Mouse (Mus musculus) gastrocnemius, postnatal 4 days (tissue): ENCODE data around the gene Prlh. TPM values are rescaled to one million over a fixed set of nuclear protein-coding genes. Genes with fewer than 3 reads are reported as not detected.

Experiments
- DNase-seq, 2 experiments: peaks; one replicate each; pipeline ENCODE4 v3.0.0; 2021 to 2022; ENCODE audit warnings: low spot score in 2 of 2, mixed read lengths in 2 of 2
- total RNA-seq, 2 experiments: library from RNA; stranded (reverse); gene quantifications; 2 replicates each; pipeline ENCODE4 v1.2.3; 2021

Prlh gene
- total RNA-seq, 2 experiments from 2014 or later: not detected

DNA sequence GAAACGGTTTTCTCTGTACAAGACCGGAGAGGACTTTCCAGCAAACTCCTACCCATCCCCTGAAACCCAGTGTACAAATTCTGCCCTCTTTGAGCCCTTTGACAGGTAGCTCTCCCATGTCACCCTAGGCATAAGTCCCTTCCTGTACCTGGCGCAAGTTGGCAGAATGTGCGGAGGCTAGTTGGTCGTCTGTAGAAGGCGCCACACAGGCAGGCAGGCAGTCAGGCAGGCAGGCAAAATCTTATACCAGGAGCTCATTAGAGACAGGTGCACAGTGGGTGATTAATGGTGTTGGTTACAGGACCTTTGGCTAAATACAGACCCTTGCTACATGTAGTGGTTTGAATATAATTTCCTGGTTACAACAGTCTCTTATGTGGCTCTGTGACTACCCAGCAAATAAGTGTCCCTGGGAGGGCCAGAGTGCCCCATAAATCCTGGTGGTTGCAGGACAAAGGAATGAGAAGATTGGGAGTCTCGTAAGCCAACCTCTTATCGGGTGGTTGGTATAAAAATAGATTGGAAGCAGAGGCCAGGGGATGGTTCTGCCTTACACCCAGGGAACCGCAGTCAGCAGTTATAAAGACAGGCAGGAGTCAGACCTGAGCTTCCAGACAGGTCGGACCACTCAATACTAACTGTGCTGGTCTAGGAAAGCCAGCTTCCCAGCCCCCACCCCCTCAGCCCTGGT, 47.1 kb downstream of the Prlh start:
- no peak for DNase-seq

DNA sequence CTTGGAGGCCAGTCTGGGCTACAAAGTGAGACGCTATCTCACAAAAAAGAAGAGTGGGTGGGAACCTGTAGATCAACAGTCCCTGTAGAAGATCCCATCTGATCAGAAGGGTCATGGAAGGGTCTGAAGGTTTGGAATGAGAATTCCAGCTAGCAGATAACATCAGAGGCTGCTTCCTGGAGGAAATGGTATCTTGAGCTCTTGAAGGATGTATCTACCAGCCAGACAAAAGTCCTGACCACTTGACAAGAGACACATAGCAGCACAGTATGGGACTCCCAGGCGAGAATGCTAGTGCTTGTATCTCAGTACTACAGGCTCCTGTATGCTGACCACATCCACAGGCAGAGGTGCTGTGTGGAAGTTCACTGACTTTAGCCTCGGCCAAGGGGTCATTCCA, 48.2 kb downstream of the Prlh start:
- DNase-seq: no peak

- no peak for DNase-seq
Measured at GRCm38 (mm10) chr1:91001871-91002539, 49.1 kb downstream of the Prlh start.

- no peak for DNase-seq
Measured at GRCm38 (mm10) chr1:91002641-91003040, 49.7 kb downstream of the Prlh start.

Other genes starting within 250 kb of the Prlh start
- 100 to 1,000 TPM; 499 to 546 TPM for gene Col6a3, start 109.1 kb upstream of the Prlh start, total RNA-seq
- gene Mlph, start 38.0 kb upstream of the Prlh start, total RNA-seq: under 1 TPM; 0.59 to 0.75 TPM
- gene Rab17, start 16.6 kb downstream of the Prlh start, total RNA-seq: under 1 TPM; 0.26 to 0.29 TPM
- 100 to 1,000 TPM; 206 to 229 TPM for gene Lrrfip1, start 45.6 kb downstream of the Prlh start, total RNA-seq
- gene Rbm44, start 192.0 kb downstream of the Prlh start, total RNA-seq: under 1 TPM in 1 of 2 experiments, not detected in 1; 0.10 TPM
- 10 to 100 TPM; 66.3 to 66.6 TPM for gene Ramp1, start 226.7 kb downstream of the Prlh start, total RNA-seq